Mouse (Mus musculus): ENCODE data around the gene Tceal5. TPM values are rescaled to one million over a fixed set of nuclear protein-coding genes. Genes with fewer than 3 reads are reported as not detected.

The Tceal5 gene
- polyA plus RNA-seq (2015; fragmentation: Nextera tagmentation; extraction: Ambion mirVana): 1.7 and 2.4 TPM in 2 replicates

DNA sequence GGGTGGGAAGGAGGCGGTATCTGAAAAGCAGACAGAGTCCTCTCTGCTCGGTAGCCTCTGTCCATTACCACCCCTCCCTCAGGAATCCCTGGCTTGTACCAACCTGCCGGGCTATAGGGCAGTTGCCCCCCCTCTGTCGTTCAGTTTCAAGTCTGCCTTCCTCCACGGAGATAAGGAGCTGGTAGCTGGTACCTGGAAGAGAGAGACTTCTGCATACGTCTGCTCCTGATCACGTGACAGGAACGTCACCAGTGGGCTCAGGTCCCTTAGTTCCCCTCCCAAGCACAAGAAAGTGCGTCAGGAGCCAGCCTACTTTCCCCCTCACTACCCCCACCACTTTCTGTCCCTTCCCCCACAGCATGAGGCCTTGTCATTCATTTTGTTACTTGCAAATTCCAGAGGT, at the start of gene Tceal5:
TSS of gene Tceal5 (minus strand) at position 213 of the 403 bp plus-strand sequence.

DNA sequence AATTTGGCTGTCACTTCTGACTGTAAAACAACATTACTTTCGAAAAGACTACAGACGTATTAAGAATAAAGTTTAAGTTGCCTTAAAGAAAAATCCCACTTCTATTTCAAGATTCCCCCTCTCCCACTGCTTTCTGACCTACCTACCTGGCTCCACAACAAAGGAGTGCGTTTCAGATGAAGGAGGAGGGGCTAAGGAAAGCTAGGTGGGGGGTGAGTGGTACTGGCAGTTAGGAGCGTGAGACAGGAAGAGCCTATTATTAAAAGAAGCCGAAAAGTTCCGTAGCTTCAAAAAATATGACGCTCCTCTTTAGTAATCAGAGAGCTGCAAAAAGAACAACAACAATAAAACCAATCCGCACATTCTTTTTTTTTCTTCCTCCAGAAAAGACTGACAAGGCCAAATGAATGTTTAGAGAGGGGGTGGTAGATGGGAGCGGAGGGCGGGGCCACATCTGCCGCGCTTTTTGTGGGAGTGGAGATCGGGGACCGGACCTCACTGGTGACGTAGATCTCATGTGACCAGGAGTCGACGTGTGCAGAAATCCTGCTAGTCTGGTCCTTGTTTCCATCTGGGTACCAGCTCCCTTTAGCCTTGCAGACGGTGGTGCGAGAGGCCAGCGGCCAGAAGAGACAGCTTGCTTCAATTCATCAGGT, 41.0 kb upstream of the Tceal5 start, which contains the start of gene Tceal9:
TSS of gene Tceal9 (plus strand) at position 506 of the 656 bp plus-strand sequence.

DNA sequence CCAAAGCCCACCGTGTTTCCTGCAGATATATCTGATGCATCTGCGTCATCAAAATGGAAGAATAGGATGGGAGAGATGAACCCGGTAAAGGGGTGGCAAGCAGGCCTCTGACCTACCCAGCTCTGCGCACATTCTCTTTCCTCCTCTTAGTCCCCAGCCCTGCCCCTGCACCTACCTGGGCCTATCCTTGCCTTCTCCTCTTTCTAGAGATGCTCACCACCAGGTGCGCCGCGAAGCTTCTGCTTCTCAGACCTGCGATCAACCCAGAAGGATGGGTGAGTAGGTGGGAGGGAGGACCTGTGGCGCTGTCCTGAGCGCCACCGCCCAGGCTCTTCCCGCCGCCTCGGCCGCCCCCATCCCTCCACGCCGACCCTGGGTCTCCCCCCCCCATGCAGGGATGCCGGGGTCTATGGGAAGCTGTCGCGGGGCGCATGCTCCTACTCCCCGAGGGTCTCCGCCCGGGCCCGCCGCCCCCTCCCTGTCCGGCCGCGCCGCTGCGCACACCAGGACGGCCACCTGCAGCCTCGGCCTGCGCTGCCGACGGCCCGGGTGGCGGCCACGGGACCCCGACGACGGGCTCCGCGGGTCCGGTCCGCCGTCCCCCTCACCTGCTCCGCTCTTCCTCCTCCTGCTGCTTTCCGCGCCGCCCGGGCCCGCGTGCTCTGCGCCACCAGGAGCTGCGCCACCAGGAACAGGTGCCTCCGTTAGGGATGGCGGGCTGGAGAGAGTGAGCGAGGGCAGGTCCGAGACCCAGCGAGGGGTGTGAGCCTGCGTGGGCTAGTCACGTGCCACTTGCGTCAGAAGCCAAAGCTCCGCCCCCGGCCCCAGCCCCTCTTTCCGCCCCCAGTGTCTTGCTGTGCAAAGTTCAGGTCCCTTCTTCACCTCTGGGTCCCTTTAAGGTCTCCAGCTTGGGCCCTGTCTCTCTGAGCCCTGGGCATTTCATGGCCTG, 11.3 kb upstream of the Tceal5 start, which contains the start of the genes Tceal7 and Bex1:
TSS of gene Tceal7 (plus strand) at position 51 of the 949 bp plus-strand sequence.
TSS of gene Bex1 (minus strand) at position 785 of the 949 bp plus-strand sequence.

DNA sequence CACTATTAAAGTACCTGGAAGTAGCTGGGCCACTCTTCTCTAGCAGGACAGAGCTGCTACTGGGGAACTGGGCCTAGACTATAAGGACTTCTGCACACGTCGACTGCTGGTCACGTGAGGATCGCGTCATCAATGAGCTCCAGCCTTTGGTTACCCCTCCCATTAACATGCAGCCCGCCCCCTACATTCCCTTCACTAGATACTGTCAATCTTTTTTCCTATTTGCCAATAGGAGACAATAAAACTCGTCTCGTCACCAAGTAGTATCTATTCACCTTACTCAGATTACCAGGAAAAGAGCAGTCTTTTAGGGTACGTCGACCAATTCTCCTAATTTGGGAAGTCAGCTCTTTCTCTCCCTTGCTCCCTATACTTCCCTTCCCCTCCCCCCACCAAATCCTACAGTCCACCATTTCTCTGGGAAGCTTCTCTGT, 31.5 kb downstream of the Tceal5 start, which contains the start of gene Tceal8:
TSS of gene Tceal8 (minus strand) at position 225 of the 434 bp plus-strand sequence.

Small RNAs within 50 kb of the gene (microRNA-seq; reads per million reads assigned to microRNA genes)
- gene Mir6383 (ENCODE audit: borderline replicate concordance, insufficient number of aligned reads): not detected

Other genes with a start within 250 kb of the Tceal5 start
- gene Arxes2, start 210.1 kb downstream of the Tceal5 start, polyA plus RNA-seq (2015; fragmentation: Nextera tagmentation; extraction: Ambion mirVana): 56.5 and 60.6 TPM in 2 replicates
- gene Arxes1, start 170.5 kb downstream of the Tceal5 start, polyA plus RNA-seq (2015; fragmentation: Nextera tagmentation; extraction: Ambion mirVana): 15.7 and 25.3 TPM in 2 replicates
- 154 and 234 TPM in 2 replicates for gene Bex2, start 135.6 kb downstream of the Tceal5 start, polyA plus RNA-seq (2015; fragmentation: Nextera tagmentation; extraction: Ambion mirVana)
- 0.04 and 0.05 TPM in 2 replicates for gene Nxf3, start 118.6 kb downstream of the Tceal5 start, polyA plus RNA-seq (2015; fragmentation: Nextera tagmentation; extraction: Ambion mirVana)
- gene Bex4, start 64.9 kb downstream of the Tceal5 start, polyA plus RNA-seq (2015; fragmentation: Nextera tagmentation; extraction: Ambion mirVana): 52.0 and 61.1 TPM in 2 replicates
- 203 and 215 TPM in 2 replicates for gene Tceal8, start 31.5 kb downstream of the Tceal5 start, polyA plus RNA-seq (2015; fragmentation: Nextera tagmentation; extraction: Ambion mirVana)
- 2.2 and 8.4 TPM in 2 replicates for gene Tceal7, start 10.9 kb upstream of the Tceal5 start, polyA plus RNA-seq (2015; fragmentation: Nextera tagmentation; extraction: Ambion mirVana)
- 44.0 and 56.9 TPM in 2 replicates for gene Bex1, start 11.6 kb upstream of the Tceal5 start, polyA plus RNA-seq (2015; fragmentation: Nextera tagmentation; extraction: Ambion mirVana)
- gene Tceal9, start 41.2 kb upstream of the Tceal5 start, polyA plus RNA-seq (2015; fragmentation: Nextera tagmentation; extraction: Ambion mirVana): 1,686 and 1,768 TPM in 2 replicates
- 495 and 530 TPM in 2 replicates for gene Bex3, start 66.4 kb upstream of the Tceal5 start, polyA plus RNA-seq (2015; fragmentation: Nextera tagmentation; extraction: Ambion mirVana)